Mouse (Mus musculus) limb, embryonic 14.5 days (tissue): ENCODE measurements around the gene Mmrn1. TPM values are rescaled to one million over a fixed set of nuclear protein-coding genes. Genes with fewer than 3 reads are reported as not detected.

Source experiments
- ATAC-seq: fragments of 200-750 bp; cut with Nextera tagmentation; 2 replicates; pipeline ENCODE4 v1.8.0; 2017; ENCODE audit warnings: low read depth, moderate number of reproducible peaks, moderate TSS enrichment; ENCODE audit not compliant: low FRiP score
- DNase-seq: peaks from one replicate; pipeline ENCODE4 v3.0.0-alpha.2; 2015; ENCODE audit warnings: low spot score
- H3K27ac ChIP-seq: fragments of 300-500 bp; sonication (generic); replicated peaks from 2 replicates; pipeline ENCODE4 v1.5.1; 2014; ENCODE audit warnings: low read depth, mild to moderate bottlenecking, low read length, moderate library complexity, mixed read lengths
- H3K27me3 ChIP-seq: fragments of 300-500 bp; sonication (generic); 2 replicates; pipeline ENCODE4 v1.6.1; 2014; ENCODE audit warnings: low read length, mixed read lengths; ENCODE audit not compliant: control insufficient read depth, insufficient read depth
- H3K36me3 ChIP-seq: fragments of 300-500 bp; sonication (generic); 2 replicates; pipeline ENCODE4 v1.6.1; 2014; ENCODE audit warnings: mild to moderate bottlenecking, low read length, moderate library complexity, mixed read lengths; ENCODE audit not compliant: control insufficient read depth, insufficient read depth
- H3K4me1 ChIP-seq: fragments of 300-500 bp; sonication (generic); 2 replicates; pipeline ENCODE4 v1.6.1; 2014; ENCODE audit warnings: antibody characterized with exemption, low read length, mixed read lengths; ENCODE audit not compliant: control insufficient read depth, insufficient read depth
- H3K4me2 ChIP-seq: fragments of 300-500 bp; sonication (generic); replicated peaks from 2 replicates; pipeline ENCODE4 v1.6.1; 2014; ENCODE audit warnings: low read depth, mild to moderate bottlenecking, low read length, moderate library complexity; ENCODE audit not compliant: severe bottlenecking
- H3K4me3 ChIP-seq: fragments of 300-500 bp; sonication (generic); replicated peaks from 2 replicates; pipeline ENCODE4 v1.5.1; 2014; ENCODE audit warnings: low read length
- H3K9ac ChIP-seq: fragments of 300-500 bp; sonication (generic); 2 replicates; pipeline ENCODE4 v1.6.1; 2014; ENCODE audit warnings: mild to moderate bottlenecking, low read depth, low read length, moderate library complexity; ENCODE audit not compliant: severe bottlenecking
- H3K9me3 ChIP-seq: fragments of 300-500 bp; sonication (generic); 2 replicates; pipeline ENCODE4 v1.6.1; 2016; ENCODE audit warnings: low read length; ENCODE audit not compliant: control insufficient read depth
- POLR2A ChIP-seq: fragments of 200-500 bp; IDR thresholded peaks from 2 replicates; pipeline ENCODE4 v1.8.0; 2012; ENCODE audit warnings: inconsistent platforms, mild to moderate bottlenecking, moderate library complexity, borderline replicate concordance; ENCODE audit not compliant: insufficient read depth, insufficient read length; ENCODE audit errors: extremely low read depth
- WGBS: fragments of 180-500 bp; shearing (Covaris S2); extraction: QIAGEN DNeasy Blood & Tissue Kit; methylation state at CpG from one replicate; pipeline ENCODE4 v1.1.7; 2014; 5-methylcytosine and 5-hydroxymethylcytosine counted together
- polyA plus RNA-seq, 2 experiments: library from polyadenylated mRNA; depleted of rRNA in 1 of 2; stranded (reverse) in 1 of 2; unstranded in 1 of 2; fragments of >200 nt; fragmentation: Nextera tagmentation in 1 of 2; extraction: Ambion mirVana in 1 of 2; gene quantifications; 2 replicates each; pipeline versions ENCODE4 v1.2.1 to v1.2.3; 2012 to 2014

Mmrn1 gene
- polyA plus RNA-seq, 2 experiments = 3.7 to 7.5 TPM

DNA sequence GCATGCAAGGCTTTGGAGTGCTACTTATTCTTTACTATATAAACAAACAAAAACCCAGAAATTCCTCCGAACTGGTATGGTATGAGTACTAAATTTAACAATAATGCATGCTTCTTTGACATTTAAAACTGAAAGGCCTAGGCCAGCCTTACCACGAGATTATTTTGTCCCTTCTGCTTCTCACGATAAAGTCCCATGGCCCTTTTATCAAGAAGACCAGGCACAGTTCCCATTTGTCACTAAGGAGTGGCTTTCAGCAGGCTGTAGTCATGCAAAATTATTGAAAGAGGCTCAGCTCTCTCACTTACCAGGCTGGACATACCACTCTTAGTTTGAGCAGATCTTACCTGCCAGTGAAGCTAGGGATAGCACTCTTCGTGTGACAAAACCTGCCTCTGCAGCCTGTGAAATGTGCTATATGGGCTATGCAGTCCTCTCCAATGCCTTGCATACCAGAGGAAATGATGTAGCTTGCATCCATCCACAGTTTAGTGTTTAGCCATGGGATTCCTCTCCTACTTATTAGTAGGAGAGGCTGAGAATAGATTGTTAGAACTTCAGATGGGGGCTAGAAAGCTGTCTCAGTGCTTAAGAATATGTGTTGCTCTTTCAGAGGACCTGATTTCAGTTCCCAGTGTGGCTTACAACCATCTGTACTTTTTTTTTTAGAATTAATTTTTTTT lies 10.8 kb downstream of the Mmrn1 start:
- DNase-seq (no peak), ATAC-seq (no peak)
- no peak overlapping the region for H3K27ac ChIP-seq
- H3K36me3 ChIP-seq = no peaks in the 10 kb centered on the region
- WGBS = 79% methylated on average over 4 of the region's 4 CpGs
- no peak for TF ChIP-seq POLR2A
- H3K9ac ChIP-seq = no peak overlapping the region
- H3K27me3 ChIP-seq = no peaks in the 10 kb centered on the region
- no peak overlapping the region for H3K4me3 ChIP-seq
- H3K4me2 ChIP-seq = no peak overlapping the region
- H3K4me1 ChIP-seq = no peaks in the 10 kb centered on the region
- no peaks in the 10 kb centered on the region for H3K9me3 ChIP-seq

GRCm38 (mm10) chr6:60944178-60944577 lies 19.4 kb downstream of the Mmrn1 start:
- DNase-seq = no peak
- Histone ChIP-seq H3K4me1 (no peaks in the 10 kb centered on the region), H3K27me3 (no peaks in the 10 kb centered on the region), H3K27ac (no peak overlapping the region), H3K36me3 (no peaks in the 10 kb centered on the region), H3K4me3 (no peak overlapping the region), H3K9me3 (no peaks in the 10 kb centered on the region), H3K4me2 (no peak overlapping the region), H3K9ac (no peak overlapping the region)
- 81% methylated on average over 7 of the region's 7 CpGs for WGBS
- no peak for ATAC-seq
- TF ChIP-seq POLR2A = no peak

GRCm38 (mm10) chr6:60944621-60945020 lies 19.8 kb downstream of the Mmrn1 start:
- 81% methylated on average over 9 of the region's 9 CpGs for WGBS
- DNase-seq = no peak
- ATAC-seq = no peak
- Histone ChIP-seq H3K9me3 (no peaks in the 10 kb centered on the region), H3K36me3 (no peaks in the 10 kb centered on the region), H3K4me1 (no peaks in the 10 kb centered on the region), H3K27me3 (no peaks in the 10 kb centered on the region), H3K9ac (no peak overlapping the region), H3K4me3 (no peak overlapping the region), H3K4me2 (no peak overlapping the region), H3K27ac (no peak overlapping the region)
- no peak for TF ChIP-seq POLR2A

- Histone ChIP-seq H3K4me1 (no peaks in the 10 kb centered on the region), H3K4me3 (no peak overlapping the region), H3K9ac (no peak overlapping the region), H3K9me3 (no peaks in the 10 kb centered on the region), H3K36me3 (no peaks in the 10 kb centered on the region), H3K27ac (no peak overlapping the region), H3K27me3 (no peaks in the 10 kb centered on the region), H3K4me2 (no peak overlapping the region)
- WGBS = 67% methylated on average over 3 of the region's 3 CpGs
- ATAC-seq (no peak), DNase-seq (no peak)
- no peak for TF ChIP-seq POLR2A
These were observed 25.6 kb downstream of the Mmrn1 start for GRCm38 (mm10) chr6:60950415-60950814.

GRCm38 (mm10) chr6:60961285-60961684 lies 36.5 kb downstream of the Mmrn1 start:
- no peak overlapping the region for H3K9ac ChIP-seq
- no peak overlapping the region for H3K27ac ChIP-seq
- no peaks in the 10 kb centered on the region for H3K27me3 ChIP-seq
- no peak for DNase-seq
- TF ChIP-seq POLR2A = no peak
- H3K4me2 ChIP-seq = no peak overlapping the region
- H3K4me3 ChIP-seq = no peak overlapping the region
- H3K36me3 ChIP-seq = no peaks in the 10 kb centered on the region
- WGBS = 64% methylated on average over 2 of the region's 2 CpGs
- no peak for ATAC-seq
- H3K4me1 ChIP-seq = no peaks in the 10 kb centered on the region
- H3K9me3 ChIP-seq = no peaks in the 10 kb centered on the region
